Mouse (Mus musculus) CH12.LX (cell line): ENCODE results near the gene Gstp1.

Experiments
- BHLHE40 ChIP-seq: IDR thresholded peaks from 2 replicates; pipeline ENCODE4 v1.6.1; 2011; ENCODE audit warnings: mild to moderate bottlenecking, low read depth, low read length, improper control_type of control experiment
- CTCF ChIP-seq, 2 experiments: IDR thresholded peaks in 1 of 2; conservative IDR thresholded peaks in 1 of 2; 2 replicates each; pipeline ENCODE4 v1.5.1; 2011 to 2012; ENCODE audit warnings: low read depth in 2 of 2, low read length in 2 of 2, improper control_type of control experiment in 1 of 2, inconsistent platforms in 1 of 2, mild to moderate bottlenecking in 1 of 2, moderate library complexity in 1 of 2
- EP300 ChIP-seq: IDR thresholded peaks from 2 replicates; pipeline ENCODE4 v1.6.1; 2011; ENCODE audit warnings: low read length, improper control_type of control experiment
- MAFK ChIP-seq: IDR thresholded peaks from 2 replicates; pipeline ENCODE4 v1.6.1; 2011; ENCODE audit warnings: low read length, improper control_type of control experiment; ENCODE audit not compliant: insufficient replicate concordance
- MAX ChIP-seq: IDR thresholded peaks from 2 replicates; pipeline ENCODE4 v1.6.1; 2011; ENCODE audit warnings: low read length, improper control_type of control experiment
- MAZ ChIP-seq: IDR thresholded peaks from 2 replicates; pipeline ENCODE4 v1.6.1; 2012; ENCODE audit warnings: low read depth, mild to moderate bottlenecking, inconsistent platforms, low read length, improper control_type of control experiment, moderate library complexity
- POLR2A ChIP-seq: IDR thresholded peaks from 2 replicates; pipeline ENCODE4 v1.6.1; 2011; ENCODE audit warnings: low read depth, mild to moderate bottlenecking, improper control_type of control experiment, low read length
- SIN3A ChIP-seq: IDR thresholded peaks from 2 replicates; pipeline ENCODE4 v1.6.1; 2012; ENCODE audit warnings: low read length, improper control_type of control experiment, inconsistent platforms
- UBTF ChIP-seq: IDR thresholded peaks from 2 replicates; pipeline ENCODE4 v1.6.1; 2012; ENCODE audit warnings: low read depth, mild to moderate bottlenecking, inconsistent platforms, low read length, improper control_type of control experiment, moderate library complexity
- ZC3H11A ChIP-seq: IDR thresholded peaks from 2 replicates; pipeline ENCODE4 v1.6.1; 2012; ENCODE audit warnings: low read depth, mild to moderate bottlenecking, inconsistent platforms, low read length, improper control_type of control experiment

- TF ChIP-seq BHLHE40 (no peak), UBTF (no peak), CTCF (conservative IDR thresholded peaks at IDR 0.05 in 1 of 2, IDR thresholded peaks at IDR 0.05 in 1 of 2; ENCODE audit: low read depth in 2 of 2, low read length in 2 of 2) (no peak), EP300 (no peak), ZC3H11A (no peak), SIN3A (no peak), MAZ (no peak), MAFK (no peak), MAX (no peak), POLR2A (no peak)
These were observed 17.6 kb upstream of the Gstp1 start for GRCm38 (mm10) chr19:4055216-4055946.
